Mouse (Mus musculus): ENCODE measurements around the gene Vmn1r90.
"Not testable (repeated sequence)": the region's sequence is repeated elsewhere in the genome, so short reads cannot be mapped to it uniquely, and the experiment has no call there.

Gene Vmn1r90

GRCm38 (mm10) chr7:14563406-14563805 lies at the start of gene Vmn1r90:
Gene Vmn1r90 (minus strand): TSS chr7:14563506.
- DNase-seq (ENCODE audit: low spot score in 2 of 2): no peak

GRCm38 (mm10) chr7:14593009-14593408 lies 29.7 kb upstream of the Vmn1r90 start:
- DNase-seq (ENCODE audit: low spot score in 2 of 2): not testable (repeated sequence)

GRCm38 (mm10) chr7:14552284-14552683 lies 11.0 kb downstream of the Vmn1r90 start:
- no peak for DNase-seq (ENCODE audit: low spot score in 2 of 2)

GRCm38 (mm10) chr7:14525280-14525679 lies 38.0 kb downstream of the Vmn1r90 start:
- DNase-seq (ENCODE audit: low spot score in 2 of 2): no peak

- DNase-seq (ENCODE audit: low spot score in 2 of 2): no peak
These were observed 40.7 kb downstream of the Vmn1r90 start for GRCm38 (mm10) chr7:14522636-14523035.

GRCm38 (mm10) chr7:14518301-14518700 lies 45.0 kb downstream of the Vmn1r90 start:
- DNase-seq (ENCODE audit: low spot score in 2 of 2): no peak
